Mouse (Mus musculus) frontal cortex, postnatal 10 days (tissue): ENCODE measurements around the gene Olig1.

ENCODE experiments used
- DNase-seq, 2 experiments: peaks; one replicate each; pipeline ENCODE4 v3.0.0; 2022; ENCODE audit warnings: low spot score in 2 of 2, mixed read lengths in 1 of 2

The Olig1 gene

GRCm38 (mm10) chr16:91269468-91270211 is at the start of gene Olig1:
Gene Olig1, plus strand, starts transcription at chr16:91269772.
- peak; percentile 67 to 79 for DNase-seq

- DNase-seq, result no peak
Measured at GRCm38 (mm10) chr16:91222171-91222642, 47.4 kb upstream of the Olig1 start.

GRCm38 (mm10) chr16:91222643-91223271 is 46.8 kb upstream of the Olig1 start:
- DNase-seq, result no peak

- DNase-seq, result no peak
Measured at GRCm38 (mm10) chr16:91223327-91224067, 46.1 kb upstream of the Olig1 start.

GRCm38 (mm10) chr16:91224068-91224402 is 45.5 kb upstream of the Olig1 start:
- no peak for DNase-seq

- DNase-seq, result peak; percentile 33 to 47
Measured at GRCm38 (mm10) chr16:91224481-91225232, 44.9 kb upstream of the Olig1 start.

- peak; percentile 50 to 62 for DNase-seq
Measured at GRCm38 (mm10) chr16:91225233-91226037, 44.1 kb upstream of the Olig1 start, which contains the start of gene Olig2. Gene Olig2, plus strand, starts transcription at chr16:91225457.

GRCm38 (mm10) chr16:91226038-91226882 is 43.3 kb upstream of the Olig1 start:
- DNase-seq, result no peak

GRCm38 (mm10) chr16:91226883-91227759 is 42.5 kb upstream of the Olig1 start:
- no peak for DNase-seq

- DNase-seq, result no peak
Measured at GRCm38 (mm10) chr16:91227760-91228043, 41.9 kb upstream of the Olig1 start.

GRCm38 (mm10) chr16:91228238-91229071 is 41.1 kb upstream of the Olig1 start:
- DNase-seq, result no peak

GRCm38 (mm10) chr16:91229072-91229348 is 40.6 kb upstream of the Olig1 start:
- no peak for DNase-seq

GRCm38 (mm10) chr16:91229643-91230042 is 39.9 kb upstream of the Olig1 start:
- no peak for DNase-seq

- DNase-seq, result no peak
Measured at GRCm38 (mm10) chr16:91231781-91232469, 37.6 kb upstream of the Olig1 start.

- no peak for DNase-seq
Measured at GRCm38 (mm10) chr16:91232470-91233240, 36.9 kb upstream of the Olig1 start.

GRCm38 (mm10) chr16:91233241-91233944 is 36.2 kb upstream of the Olig1 start:
- peak in 1 of 2 experiments; percentile 40 for DNase-seq

- no peak for DNase-seq
Measured at GRCm38 (mm10) chr16:91239024-91239423, 30.5 kb upstream of the Olig1 start.
